Mouse (Mus musculus) cerebellum, postnatal 10 days (tissue): ENCODE measurements around the gene Zfp14.

Source experiments
- DNase-seq, 2 experiments: peaks; one replicate each; pipeline ENCODE4 v3.0.0; 2021; ENCODE audit warnings: mixed read lengths in 2 of 2

Zfp14 gene

GRCm38 (mm10) chr7:30050882-30051548, at the start of gene Zfp14:
TSS of gene Zfp14 (minus strand) at chr7:30051380.
- DNase-seq = peak; percentile 93 to 97

- peak; percentile 20 to 24 for DNase-seq
These were observed 48.1 kb upstream of the Zfp14 start for GRCm38 (mm10) chr7:30099297-30099696.

- peak in 1 of 2 experiments; percentile 16 for DNase-seq
These were observed 44.5 kb upstream of the Zfp14 start for GRCm38 (mm10) chr7:30095551-30096125.

GRCm38 (mm10) chr7:30094646-30095429, 43.7 kb upstream of the Zfp14 start, which contains the start of gene Zfp260:
TSS of gene Zfp260 (plus strand) at chr7:30094777.
- DNase-seq = peak; percentile 93 to 96

GRCm38 (mm10) chr7:30093918-30094415, 42.8 kb upstream of the Zfp14 start:
- peak; percentile 14 to 18 for DNase-seq

GRCm38 (mm10) chr7:30092666-30093065, 41.5 kb upstream of the Zfp14 start:
- no peak for DNase-seq

GRCm38 (mm10) chr7:30090970-30091585, 39.9 kb upstream of the Zfp14 start:
- DNase-seq = peak; percentile 23 to 34

GRCm38 (mm10) chr7:30090092-30090969, 39.2 kb upstream of the Zfp14 start, which contains the start of the genes Gm26920 and Zfp566:
TSS of gene Gm26920 (minus strand) at chr7:30090410.
TSS of gene Zfp566 (minus strand) at chr7:30090527.
- DNase-seq = peak; percentile 98

- DNase-seq = peak; percentile 20 to 23
These were observed 38.2 kb upstream of the Zfp14 start for GRCm38 (mm10) chr7:30089405-30089804.

- DNase-seq = no peak
These were observed 35.3 kb upstream of the Zfp14 start for GRCm38 (mm10) chr7:30086524-30086923.

- peak; percentile 86 to 94 for DNase-seq
These were observed 21.2 kb upstream of the Zfp14 start, which contains the start of gene Zfp82 for GRCm38 (mm10) chr7:30072146-30073028. TSS of gene Zfp82 (minus strand) at chr7:30072900.

- DNase-seq = no peak
These were observed 13.4 kb upstream of the Zfp14 start for GRCm38 (mm10) chr7:30064622-30065021.

GRCm38 (mm10) chr7:30062478-30062877, 11.3 kb upstream of the Zfp14 start:
- peak; percentile 49 to 51 for DNase-seq

GRCm38 (mm10) chr7:30060341-30060740, 9.2 kb upstream of the Zfp14 start:
- DNase-seq = no peak

GRCm38 (mm10) chr7:30053591-30053990, 2.4 kb upstream of the Zfp14 start:
- no peak for DNase-seq

- DNase-seq = peak; percentile 14 to 30
These were observed 3.1 kb downstream of the Zfp14 start for GRCm38 (mm10) chr7:30048126-30048525.

- no peak for DNase-seq
These were observed 6.8 kb downstream of the Zfp14 start for GRCm38 (mm10) chr7:30044354-30044753.

- no peak for DNase-seq
These were observed 16.8 kb downstream of the Zfp14 start for GRCm38 (mm10) chr7:30034331-30034730.

- DNase-seq = no peak
These were observed 19.8 kb downstream of the Zfp14 start for GRCm38 (mm10) chr7:30031379-30031778.

- DNase-seq = no peak
These were observed 20.5 kb downstream of the Zfp14 start for GRCm38 (mm10) chr7:30030677-30031076.

GRCm38 (mm10) chr7:30028572-30028971, 22.6 kb downstream of the Zfp14 start:
- DNase-seq = no peak
